Mouse (Mus musculus) layer of hippocampus, adult 9-11 months (tissue): ENCODE results near the gene Rnf149.
"Not testable (repeated sequence)": the region's sequence is repeated elsewhere in the genome, so short reads cannot be mapped to it uniquely, and the experiment has no call there.

Experiments
- DNase-seq: peaks from one replicate; pipeline ENCODE4 v3.0.0; 2022

Gene Rnf149

DNA sequence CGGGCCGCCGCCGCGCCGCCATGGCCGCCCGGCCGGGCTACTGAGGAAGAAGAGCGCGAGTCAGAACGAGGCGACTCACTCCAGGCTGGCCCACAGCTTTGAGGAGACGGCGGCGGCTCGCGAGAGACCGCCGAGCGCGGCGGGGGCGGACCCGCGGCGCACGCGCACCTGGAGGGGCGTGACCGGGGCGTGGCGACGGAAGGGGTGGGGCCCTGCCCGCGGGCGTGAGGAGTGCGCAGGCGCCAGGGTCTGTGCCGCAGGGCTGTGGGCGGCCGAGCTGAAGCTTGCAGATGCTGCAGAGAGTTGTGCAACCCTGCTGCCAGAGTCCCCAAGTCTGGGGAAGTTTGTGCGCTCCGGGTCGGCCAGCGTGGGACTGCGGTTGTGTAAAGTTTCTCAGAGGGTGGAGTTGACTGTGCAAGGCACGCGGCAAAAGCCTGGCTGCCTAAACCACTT is at the start of gene Rnf149:
Gene Rnf149 (minus strand): TSS at position 153 of the 453 bp plus-strand sequence.
- peak; percentile 97 for DNase-seq

DNA sequence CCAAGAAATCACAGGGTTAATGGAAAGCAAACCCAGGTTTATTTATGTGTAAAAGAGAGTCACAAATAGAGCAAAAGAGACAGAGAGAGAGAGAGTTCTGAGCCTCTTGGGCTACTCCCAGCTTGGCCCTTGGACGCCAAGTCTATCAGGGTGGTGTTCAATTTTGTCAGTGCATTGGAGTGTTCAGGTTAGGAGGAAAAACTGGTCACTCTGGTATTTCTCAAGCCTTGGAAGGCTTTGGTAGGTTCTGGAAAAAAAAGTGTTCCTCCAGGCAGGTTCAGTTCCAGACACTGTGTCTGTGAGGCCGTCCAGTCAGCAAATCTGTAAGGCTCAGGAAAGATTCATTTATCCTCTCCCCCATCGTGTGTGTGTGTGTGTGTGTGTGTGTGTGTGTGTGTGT is 48.3 kb upstream of the Rnf149 start:
- no peak for DNase-seq

DNA sequence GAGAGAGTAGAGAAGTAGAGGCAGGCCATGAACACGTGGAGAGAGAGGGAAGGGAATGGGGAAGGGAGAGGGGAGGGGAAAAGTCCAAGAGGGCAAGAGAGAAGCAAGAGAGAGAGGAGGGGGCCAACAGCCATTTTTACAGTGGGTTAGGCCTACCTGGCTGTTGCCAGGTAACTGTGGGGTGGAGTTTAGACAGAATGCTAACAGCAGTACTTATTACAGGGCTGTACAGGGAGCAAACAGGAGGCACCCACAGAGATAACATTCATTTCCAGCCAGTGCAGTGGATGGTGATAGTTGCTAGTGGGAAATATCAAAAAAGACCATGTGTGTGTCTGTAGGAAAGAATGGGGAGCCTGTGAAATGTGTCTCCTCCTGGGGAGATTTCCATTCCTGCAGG is 46.5 kb upstream of the Rnf149 start:
- no peak for DNase-seq

DNA sequence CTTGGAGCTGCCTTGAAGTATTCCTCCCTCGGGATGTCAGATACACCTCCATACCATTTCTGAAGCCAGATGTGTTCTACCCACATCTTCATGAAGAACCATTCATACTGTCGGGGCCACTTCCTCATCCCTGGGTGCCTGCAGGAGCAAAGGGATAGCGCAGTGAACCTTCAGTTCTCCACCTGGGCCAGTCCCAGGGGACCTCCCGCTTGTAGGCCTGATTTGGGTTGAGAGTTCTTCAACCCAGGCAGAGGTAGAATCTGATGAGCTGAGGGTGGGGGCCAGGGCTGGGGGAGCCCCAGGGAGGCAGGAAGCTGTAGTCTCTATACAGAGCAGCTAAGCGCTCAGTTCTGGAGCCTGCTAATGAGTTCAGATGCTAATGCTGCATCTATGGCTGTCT is 45.9 kb upstream of the Rnf149 start:
- no peak for DNase-seq

DNA sequence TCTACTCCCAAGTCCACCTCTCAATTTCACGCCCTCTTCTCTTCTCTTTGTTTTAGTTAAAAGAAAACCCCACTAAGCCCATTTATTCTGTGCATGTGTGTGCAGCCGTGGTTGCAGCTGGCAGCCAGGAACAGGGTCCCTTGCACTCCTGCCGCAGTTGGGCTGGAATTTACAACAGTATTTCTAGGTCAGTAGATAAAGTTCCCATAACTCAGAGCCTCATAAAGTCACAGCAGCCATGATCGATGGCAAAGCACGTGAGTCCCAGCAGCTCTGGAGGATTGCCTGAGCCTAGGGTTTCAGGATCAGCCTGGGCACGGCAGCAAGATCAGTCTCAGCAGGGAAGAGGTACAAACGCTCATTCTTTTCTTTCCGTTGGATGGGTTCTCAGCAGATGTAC is 41.3 kb upstream of the Rnf149 start:
- no peak for DNase-seq

DNA sequence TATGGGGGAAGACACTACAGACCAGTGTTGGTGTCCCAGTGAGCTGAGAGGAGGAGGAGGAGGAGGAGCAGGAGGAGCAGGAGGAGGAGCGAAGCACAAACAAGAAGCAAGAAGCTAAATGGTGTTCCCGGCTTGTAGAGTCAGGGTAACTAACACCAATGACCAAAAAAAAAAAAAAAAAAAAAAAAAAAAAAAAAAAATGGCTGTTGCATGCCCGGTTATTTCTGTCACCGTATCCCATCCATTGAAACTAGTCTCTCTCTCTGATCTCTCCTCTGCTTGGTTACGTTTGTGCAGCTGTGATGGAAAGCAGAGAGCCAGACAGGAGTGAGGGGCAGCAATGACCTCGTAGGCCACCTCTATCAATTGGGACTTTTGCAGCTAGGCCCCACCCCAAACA is 38.3 kb upstream of the Rnf149 start:
- DNase-seq = no peak

GRCm38 (mm10) chr1:39614462-39615279 is 37.5 kb upstream of the Rnf149 start:
- DNase-seq = no peak

DNA sequence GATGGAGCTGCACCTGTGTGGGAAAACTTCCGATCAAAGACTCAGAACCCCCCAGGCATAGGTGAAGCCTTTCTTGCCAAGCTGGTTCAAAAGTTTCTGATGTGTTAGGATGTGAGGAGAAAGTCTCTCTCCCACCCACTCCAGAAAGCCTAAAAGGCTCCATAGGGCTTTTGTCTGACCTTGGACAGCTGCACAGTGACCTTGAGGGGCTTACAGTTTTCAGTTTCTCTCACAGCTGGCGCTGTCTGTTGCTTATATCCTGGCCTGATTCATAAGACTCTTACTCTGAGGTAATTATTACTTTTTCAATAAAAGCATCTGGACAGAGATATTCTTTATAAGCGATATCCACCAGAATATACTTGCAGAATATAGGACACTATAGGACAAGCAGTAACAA is 35.9 kb upstream of the Rnf149 start:
- DNase-seq = no peak

- DNase-seq = no peak
Observed at GRCm38 (mm10) chr1:39612491-39612890, 35.3 kb upstream of the Rnf149 start.

GRCm38 (mm10) chr1:39608534-39608933 is 31.3 kb upstream of the Rnf149 start:
- DNase-seq = no peak

- no peak for DNase-seq
Observed at GRCm38 (mm10) chr1:39602477-39602876, 25.3 kb upstream of the Rnf149 start.

DNA sequence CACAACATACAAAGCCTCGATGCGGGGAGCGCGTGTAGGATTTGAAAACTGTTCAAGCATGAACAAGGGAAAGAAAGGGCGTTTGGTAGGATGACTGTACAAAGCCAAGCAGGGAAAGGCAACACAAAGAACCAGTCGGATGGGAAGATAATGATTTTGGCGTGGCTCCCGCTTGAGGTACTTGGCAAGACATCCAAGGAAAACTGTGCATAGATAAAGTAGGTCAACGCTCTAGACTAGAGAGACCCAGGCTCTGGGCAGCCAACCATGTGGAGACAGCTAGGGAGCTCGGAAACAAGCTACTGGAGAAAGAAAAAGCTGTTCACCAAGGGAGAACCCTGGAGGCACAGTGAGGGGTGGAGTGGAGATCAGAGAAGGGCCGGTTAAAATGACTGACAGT is 21.5 kb upstream of the Rnf149 start:
- no peak for DNase-seq

DNA sequence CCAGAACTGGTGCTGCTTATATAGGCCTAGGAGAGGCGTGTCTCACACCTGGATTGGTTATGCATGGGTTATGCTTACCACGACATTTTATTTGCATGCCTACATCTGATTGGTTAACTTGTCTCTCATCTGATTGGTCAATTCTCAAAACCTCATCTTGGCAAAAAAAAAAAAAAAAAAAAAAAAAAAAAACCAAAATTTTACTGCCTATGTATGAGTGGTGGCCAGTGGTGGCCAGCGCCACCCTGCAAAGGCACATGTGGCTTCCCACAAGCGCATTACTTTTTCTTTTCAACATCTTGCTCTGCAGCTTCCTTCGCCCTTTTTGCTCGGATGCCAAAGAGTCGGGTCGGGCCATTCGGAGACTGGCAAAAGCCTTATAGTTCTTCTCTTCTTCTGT is 19.9 kb upstream of the Rnf149 start:
- not testable (repeated sequence) for DNase-seq

DNA sequence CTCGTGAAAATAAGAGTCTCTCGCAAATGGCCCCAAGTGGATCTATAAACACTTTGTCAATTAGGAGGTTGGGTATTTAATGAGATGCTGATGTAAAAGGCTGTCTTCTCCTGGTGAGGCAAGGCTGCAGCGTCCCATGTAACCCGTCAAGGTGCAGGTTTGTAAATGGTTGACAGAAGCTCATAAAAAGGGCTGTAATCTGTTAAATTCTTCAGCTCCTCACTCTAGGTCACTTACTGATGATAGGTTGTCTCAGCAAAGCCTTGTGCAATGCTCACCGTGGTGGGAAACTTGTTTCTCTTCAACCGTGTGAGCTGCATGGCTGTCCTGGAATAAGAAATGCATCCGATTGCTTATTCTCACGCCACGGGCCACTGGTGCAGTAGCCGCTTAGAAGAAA is 16.6 kb upstream of the Rnf149 start:
- no peak for DNase-seq

DNA sequence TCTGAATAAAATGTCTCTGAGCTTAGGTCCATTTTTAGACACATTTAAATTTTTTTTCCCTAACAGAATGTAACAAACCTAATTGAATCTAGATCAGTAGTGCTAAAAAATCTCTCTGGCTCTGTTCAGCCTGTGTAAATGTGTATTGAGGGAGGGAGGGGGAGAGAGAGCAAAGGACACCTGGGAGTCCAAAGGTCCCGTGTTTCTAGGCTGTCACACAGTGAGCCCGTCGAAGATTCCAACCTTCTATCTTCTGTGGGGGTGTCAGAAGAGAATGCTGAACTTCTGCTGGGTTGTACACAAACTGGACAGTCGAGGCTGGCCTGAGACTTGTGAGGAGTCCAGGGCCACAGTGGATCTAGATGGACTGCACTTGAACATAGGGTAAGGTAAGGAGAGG is 14.9 kb upstream of the Rnf149 start:
- DNase-seq = no peak

DNA sequence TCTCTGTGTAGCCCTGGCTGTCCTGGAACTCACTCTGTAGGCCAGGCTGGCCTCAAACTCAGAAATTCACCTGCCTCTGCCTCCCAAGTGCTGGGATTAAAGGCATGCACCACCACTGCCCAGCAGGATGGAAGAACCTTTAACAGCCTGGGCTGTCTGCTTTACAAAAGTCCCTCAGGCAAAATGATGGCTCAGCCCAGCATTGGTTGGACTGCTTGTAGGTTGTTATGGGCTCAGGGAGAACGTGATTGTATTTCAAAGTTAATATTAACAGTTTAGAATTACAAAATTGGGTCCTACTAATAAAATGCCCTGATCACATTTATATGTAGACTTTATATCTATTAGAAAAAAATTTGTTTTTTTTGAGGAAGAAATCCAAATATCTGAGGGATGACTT is 14.4 kb upstream of the Rnf149 start:
- DNase-seq = not testable (repeated sequence)

DNA sequence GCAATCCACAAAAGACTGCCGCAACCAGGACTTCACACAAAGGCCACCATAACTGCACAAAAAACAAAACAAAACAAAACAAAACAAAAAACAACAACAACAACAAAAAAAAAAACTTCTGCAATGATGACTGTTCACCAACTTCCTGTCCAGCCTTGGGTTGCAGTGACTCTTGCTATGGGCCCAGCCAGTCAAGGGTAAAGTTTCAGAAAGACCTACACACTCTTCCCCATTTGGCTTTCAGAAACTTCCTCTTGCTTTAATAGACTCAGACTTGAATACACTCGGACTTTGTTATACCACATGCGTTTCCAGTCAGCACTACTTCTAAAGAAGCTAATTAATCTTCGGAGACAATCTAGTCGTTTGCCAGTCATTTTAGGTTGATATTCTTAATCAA is 13.0 kb upstream of the Rnf149 start:
- DNase-seq = no peak

DNA sequence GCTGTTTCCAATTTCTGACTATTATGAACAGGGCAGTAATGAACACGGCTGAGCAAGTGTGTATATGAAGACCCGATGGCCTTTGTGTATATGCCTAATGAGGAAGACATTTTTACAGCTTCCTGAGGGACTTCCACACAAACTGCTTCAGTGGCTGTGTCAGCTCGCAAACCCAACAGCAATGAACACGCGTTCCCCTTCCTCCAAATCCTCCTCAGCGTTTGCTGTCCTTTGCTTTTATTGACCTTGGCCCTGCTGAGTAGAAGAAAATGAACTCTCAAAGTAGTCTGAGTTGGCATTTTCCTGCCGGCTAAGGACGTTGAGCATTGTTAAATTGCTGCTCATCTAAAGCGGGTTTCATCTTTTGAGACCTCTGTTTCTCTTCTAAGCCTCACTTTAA is 8.2 kb upstream of the Rnf149 start:
- DNase-seq = no peak

DNA sequence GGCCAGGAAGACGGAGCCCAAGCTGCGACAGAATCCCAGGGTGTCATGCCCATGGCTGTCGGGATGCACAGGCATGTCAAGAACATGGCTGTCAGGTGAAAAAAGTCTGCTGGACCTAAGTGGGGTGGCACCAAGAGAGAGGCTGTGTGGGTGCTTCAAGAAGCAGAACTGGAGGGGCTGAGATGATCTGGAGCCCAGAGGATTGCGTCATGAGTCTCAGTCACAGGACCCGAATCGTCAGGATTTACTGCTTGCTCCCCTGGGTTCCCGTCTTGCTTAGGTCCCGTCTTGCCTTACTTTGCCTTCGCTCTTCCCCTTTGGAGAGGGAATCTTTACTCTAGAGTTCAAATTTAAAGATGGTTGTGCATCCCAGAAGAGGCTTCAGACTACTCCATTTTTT is 6.0 kb upstream of the Rnf149 start:
- DNase-seq = no peak

DNA sequence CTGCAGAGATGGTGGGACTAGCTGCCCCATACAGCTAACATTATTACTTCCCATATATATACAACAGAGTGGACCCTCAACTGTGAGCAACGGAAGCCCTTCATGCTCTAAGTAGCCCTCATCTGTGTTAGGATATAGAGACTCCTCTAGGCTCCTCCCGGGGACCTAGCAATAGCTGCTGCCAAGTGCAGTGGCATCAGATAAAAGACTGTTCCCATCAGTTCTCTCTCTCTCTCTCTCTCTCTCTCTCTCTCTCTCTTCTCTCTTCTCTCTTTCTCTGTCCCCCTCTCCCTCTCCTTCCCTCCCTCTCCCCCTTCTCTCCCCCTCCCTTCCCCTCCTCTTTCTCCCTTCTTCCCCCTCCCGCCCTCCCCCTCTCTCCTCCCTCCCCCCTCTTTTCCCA is 4.0 kb upstream of the Rnf149 start:
- DNase-seq = no peak

DNA sequence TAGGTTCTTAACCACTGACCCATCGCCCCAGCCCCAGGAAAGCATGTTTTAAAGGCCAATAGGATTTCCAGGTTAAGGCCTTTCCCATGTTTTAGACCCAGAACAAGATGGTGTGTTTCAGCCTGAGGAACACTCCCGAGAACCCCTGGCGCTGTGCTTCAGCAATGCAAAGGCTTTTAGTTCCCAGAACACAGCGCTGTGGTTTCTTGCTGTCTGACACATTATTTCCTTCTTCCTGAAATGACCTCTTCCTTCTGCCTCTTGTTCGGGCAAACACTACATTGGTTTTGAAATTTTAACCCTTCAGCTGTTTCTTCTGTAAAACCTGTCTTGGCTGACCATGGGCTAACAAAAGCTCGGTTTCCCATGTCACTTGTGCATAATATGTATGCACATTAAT is 1.9 kb upstream of the Rnf149 start:
- DNase-seq = peak; percentile 40

- DNase-seq = no peak
Observed at GRCm38 (mm10) chr1:39578446-39578845, 1.2 kb upstream of the Rnf149 start.

DNA sequence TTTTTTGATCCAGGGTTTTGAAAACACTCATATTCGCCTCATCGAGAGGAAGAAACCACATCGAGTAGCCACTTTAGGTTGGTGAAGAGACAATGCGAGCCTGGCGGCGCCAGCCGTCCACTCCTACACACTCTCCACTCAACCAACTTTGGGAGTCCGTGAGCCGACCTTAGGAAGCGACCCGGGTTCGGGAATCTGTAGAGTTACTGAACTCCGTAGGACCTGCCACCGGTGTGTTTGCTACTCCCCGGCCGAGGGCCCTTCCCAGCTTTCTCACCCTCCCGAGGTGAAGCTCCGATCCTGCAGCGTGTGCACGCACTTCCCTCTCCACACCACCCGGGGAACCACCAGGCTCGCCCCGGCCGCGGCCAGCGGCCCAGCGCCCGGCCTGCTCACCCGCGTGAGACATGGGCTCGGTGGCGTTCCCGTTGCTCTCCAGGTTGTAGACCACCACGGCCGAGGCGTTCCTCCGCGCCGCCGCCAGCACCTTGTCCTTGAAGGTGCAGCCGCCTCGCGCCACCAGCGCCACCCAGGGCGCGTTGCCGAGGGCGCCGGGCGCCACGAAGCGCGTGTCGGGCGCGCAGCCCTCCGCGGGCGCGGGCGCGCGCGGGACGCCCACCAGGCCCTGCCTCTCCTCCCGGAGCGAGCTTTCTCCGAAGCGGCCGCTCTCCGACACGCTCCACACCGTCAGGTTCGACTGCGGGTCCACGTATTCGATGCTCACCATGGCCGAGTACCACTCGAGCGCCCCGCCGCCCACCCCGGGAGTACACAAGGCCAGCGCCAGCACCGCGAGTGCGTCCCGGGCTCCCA is 568 bp downstream of the Rnf149 start:
- no peak for DNase-seq

- DNase-seq = no peak
Observed at GRCm38 (mm10) chr1:39575778-39576375, 1.3 kb downstream of the Rnf149 start.
